Mouse (Mus musculus) ES-Bruce4 (cell line): ENCODE data around the gene Cdkal1. TPM values are rescaled to one million over a fixed set of nuclear protein-coding genes. Genes with fewer than 3 reads are reported as not detected.

Experiments used
- H3K27ac ChIP-seq: 2 replicates; pipeline ENCODE4 v1.5.1; 2012; ENCODE audit warnings: low read length, inconsistent platforms; ENCODE audit not compliant: insufficient read depth
- H3K27me3 ChIP-seq: 2 replicates; pipeline ENCODE4 v1.6.1; 2012; ENCODE audit warnings: mild to moderate bottlenecking, low read length, inconsistent platforms; ENCODE audit not compliant: control insufficient read depth, poor library complexity, insufficient read depth, severe bottlenecking
- H3K36me3 ChIP-seq: 2 replicates; pipeline ENCODE4 v1.6.1; 2012; ENCODE audit warnings: inconsistent platforms, mild to moderate bottlenecking, low read length, moderate library complexity; ENCODE audit not compliant: control insufficient read depth, poor library complexity, insufficient read depth, severe bottlenecking
- H3K4me1 ChIP-seq: one replicate; pipeline ENCODE4 v1.8.1; 2011; ENCODE audit warnings: low read length; ENCODE audit not compliant: control insufficient read depth, insufficient read depth
- H3K4me3 ChIP-seq: 2 replicates; pipeline ENCODE4 v1.5.1; 2011; ENCODE audit warnings: low read depth, mild to moderate bottlenecking, low read length
- H3K9ac ChIP-seq: 2 replicates; pipeline ENCODE4 v1.6.1; 2012; ENCODE audit warnings: low read depth, mild to moderate bottlenecking, inconsistent platforms; ENCODE audit not compliant: poor library complexity, severe bottlenecking
- H3K9me3 ChIP-seq: replicated peaks from 2 replicates; pipeline ENCODE4 v1.6.1; 2012; ENCODE audit warnings: mild to moderate bottlenecking, low read length, inconsistent platforms; ENCODE audit not compliant: control insufficient read depth, poor library complexity, insufficient read depth, severe bottlenecking
- CTCF ChIP-seq: IDR thresholded peaks from one replicate; pipeline ENCODE4 v1.8.1; 2011; ENCODE audit warnings: low read depth, low read length
- EP300 ChIP-seq: IDR thresholded peaks from 2 replicates; pipeline ENCODE4 v1.6.1; 2011; ENCODE audit warnings: low read depth, low read length; ENCODE audit not compliant: insufficient read depth
- POLR2A ChIP-seq: IDR thresholded peaks from one replicate; pipeline ENCODE4 v1.8.1; 2011; ENCODE audit warnings: low read length; ENCODE audit not compliant: insufficient read depth
- polyA plus RNA-seq: library from polyadenylated mRNA; stranded (reverse); fragments of >200 nt; gene quantifications from 2 replicates; pipeline ENCODE4 v1.2.4, GENCODE M21; 2011; ENCODE audit warnings: low read depth; ENCODE audit not compliant: missing spikeins, insufficient read depth, insufficient read length

Cdkal1 gene
- polyA plus RNA-seq, 1 experiment, result 43.4 TPM

- Histone ChIP-seq H3K27me3 (no peaks in the 10 kb centered on the region), H3K4me3 (no peak overlapping the region), H3K9ac (no peak overlapping the region), H3K4me1 (no peaks in the 10 kb centered on the region), H3K27ac (no peak overlapping the region), H3K36me3 (no peaks in the 10 kb centered on the region), H3K9me3 (no peaks in the 10 kb centered on the region)
- no peak for TF ChIP-seq POLR2A
- no peak for TF ChIP-seq CTCF
- TF ChIP-seq EP300, result no peak
These were observed 24.3 kb downstream of the Cdkal1 start for GRCm38 (mm10) chr13:29831126-29831525.

DNA sequence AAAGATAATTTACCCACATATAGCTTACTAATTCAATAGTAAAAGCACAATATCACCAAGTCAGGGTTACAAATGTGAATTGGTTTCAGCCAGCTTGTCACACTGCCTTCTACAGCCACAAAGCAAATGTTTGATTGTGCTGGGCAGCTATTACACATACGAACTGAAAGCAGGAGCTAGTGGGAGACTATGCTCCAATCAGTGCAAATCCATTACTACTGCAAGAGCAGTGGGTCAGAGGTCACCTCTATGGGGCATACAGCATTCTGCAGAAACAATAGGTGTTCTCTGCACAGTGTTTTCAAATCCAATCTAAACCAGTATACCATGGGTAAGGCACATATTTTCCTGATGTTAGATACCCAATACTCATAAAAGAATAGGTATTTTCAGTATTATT lies 27.4 kb downstream of the Cdkal1 start:
- Histone ChIP-seq H3K36me3 (no peaks in the 10 kb centered on the region), H3K9me3 (no peaks in the 10 kb centered on the region), H3K9ac (no peak overlapping the region), H3K27ac (no peak overlapping the region), H3K4me1 (no peaks in the 10 kb centered on the region), H3K27me3 (no peaks in the 10 kb centered on the region), H3K4me3 (no peak overlapping the region)
- TF ChIP-seq POLR2A (no peak), CTCF (no peak), EP300 (no peak)

DNA sequence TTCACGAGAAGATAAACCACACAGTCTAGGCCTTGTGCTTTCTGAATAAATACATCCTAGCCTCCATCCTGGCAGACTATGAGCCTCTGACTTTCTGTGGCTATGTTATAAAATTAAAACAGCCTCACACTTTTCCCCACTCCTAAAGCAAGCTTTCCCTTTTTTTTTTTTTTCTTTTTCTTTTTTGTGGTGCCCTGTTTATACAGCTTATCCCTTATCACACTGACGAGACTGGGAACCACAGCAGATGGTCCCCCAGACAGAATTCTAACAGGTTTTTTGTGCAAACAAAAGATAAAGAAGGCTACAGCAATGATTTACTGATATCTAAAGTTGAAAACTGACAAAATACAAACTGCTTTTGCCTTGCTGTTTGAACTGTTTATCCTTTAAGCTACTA lies 29.0 kb downstream of the Cdkal1 start:
- no peak overlapping the region for H3K27ac ChIP-seq
- no peak overlapping the region for H3K9ac ChIP-seq
- H3K9me3 ChIP-seq, result no peaks in the 10 kb centered on the region

GRCm38 (mm10) chr13:29826041-29826440 lies 29.4 kb downstream of the Cdkal1 start:
- TF ChIP-seq POLR2A, result no peak
- no peak for TF ChIP-seq EP300
- no peak for TF ChIP-seq CTCF
- no peaks in the 10 kb centered on the region for H3K9me3 ChIP-seq
- no peak overlapping the region for H3K9ac ChIP-seq
- no peak overlapping the region for H3K27ac ChIP-seq
- H3K27me3 ChIP-seq, result no peaks in the 10 kb centered on the region
- H3K36me3 ChIP-seq, result no peaks in the 10 kb centered on the region
- H3K4me1 ChIP-seq, result no peaks in the 10 kb centered on the region
- no peak overlapping the region for H3K4me3 ChIP-seq

More for the DNA sequence above, 29.0 kb downstream of the Cdkal1 start:
- Histone ChIP-seq H3K4me1 (no peaks in the 10 kb centered on the region), H3K27me3 (no peaks in the 10 kb centered on the region), H3K4me3 (no peak overlapping the region), H3K36me3 (no peaks in the 10 kb centered on the region)
- no peak for TF ChIP-seq CTCF
- TF ChIP-seq EP300, result no peak
- no peak for TF ChIP-seq POLR2A

DNA sequence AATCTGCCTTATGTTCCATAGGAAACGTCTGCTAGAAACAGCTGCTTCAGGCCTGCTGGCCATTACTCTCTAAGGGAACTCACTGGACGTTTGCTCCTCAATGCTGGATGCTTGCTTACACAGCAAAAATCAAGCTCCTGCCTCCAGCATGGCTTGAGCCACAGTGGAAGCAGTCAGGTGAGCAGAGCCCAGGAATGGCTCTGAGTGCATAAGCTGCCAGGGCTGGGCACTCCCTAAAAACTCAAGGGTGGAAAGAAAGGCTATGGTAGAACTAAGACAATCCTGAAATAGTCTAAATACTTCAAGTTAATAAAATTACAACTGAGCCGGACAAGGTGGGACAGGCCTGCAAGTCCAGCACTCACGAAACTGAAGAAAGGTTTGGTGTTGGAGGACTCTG lies 30.7 kb downstream of the Cdkal1 start:
- Histone ChIP-seq H3K9me3 (no peaks in the 10 kb centered on the region), H3K27me3 (no peaks in the 10 kb centered on the region), H3K4me3 (no peak overlapping the region), H3K4me1 (no peaks in the 10 kb centered on the region), H3K36me3 (no peaks in the 10 kb centered on the region), H3K9ac (no peak overlapping the region), H3K27ac (no peak overlapping the region)
- TF ChIP-seq POLR2A (no peak), CTCF (no peak), EP300 (no peak)

- Histone ChIP-seq H3K27ac (no peak overlapping the region), H3K4me3 (no peak overlapping the region)
- no peak for TF ChIP-seq CTCF
- TF ChIP-seq POLR2A, result no peak
- no peak for TF ChIP-seq EP300
These were observed 31.1 kb downstream of the Cdkal1 start for GRCm38 (mm10) chr13:29824326-29824725.

More at GRCm38 (mm10) chr13:29824326-29824725, 31.1 kb downstream of the Cdkal1 start:
- Histone ChIP-seq H3K36me3 (no peaks in the 10 kb centered on the region), H3K9ac (no peak overlapping the region), H3K4me1 (no peaks in the 10 kb centered on the region), H3K27me3 (no peaks in the 10 kb centered on the region), H3K9me3 (no peaks in the 10 kb centered on the region)
